Mouse (Mus musculus): ENCODE data around the gene Snx21.
A peak's percentile ranks its signal among the peaks of the same experiment; 100 is the strongest.

The Snx21 gene

GRCm38 (mm10) chr2:164832748-164833301 lies 47.2 kb downstream of the Snx21 start, which contains the start of gene Ctsa:
Gene Ctsa (plus strand): TSS chr2:164832873.
- DNase-seq = peak; percentile 81

GRCm38 (mm10) chr2:164833314-164833959 lies 47.8 kb downstream of the Snx21 start, which contains the start of gene Neurl2:
Gene Neurl2 (minus strand): TSS chr2:164833456.
- DNase-seq = peak; percentile 88

- peak; percentile 49 for DNase-seq
Measured at GRCm38 (mm10) chr2:164834531-164834930, 48.9 kb downstream of the Snx21 start.

GRCm38 (mm10) chr2:164835164-164835563 lies 49.5 kb downstream of the Snx21 start:
- no peak for DNase-seq

All from thymus, postnatal 25 days (tissue).